Mouse (Mus musculus) forebrain, embryonic 12.5 days (tissue): ENCODE measurements around the gene Dlg1. TPM values are rescaled to one million over a fixed set of nuclear protein-coding genes. Genes with fewer than 3 reads are reported as not detected.
A peak's percentile ranks its signal among the peaks of the same experiment; 100 is the strongest.

Experiments used
- ATAC-seq: fragments of 200-750 bp; cut with Nextera tagmentation; 2 replicates; pipeline ENCODE4 v1.8.0; 2017; ENCODE audit warnings: moderate TSS enrichment; ENCODE audit not compliant: low FRiP score
- H3K27ac ChIP-seq: fragments of 300-500 bp; sonication (generic); 2 replicates; pipeline ENCODE4 v1.5.1; 2016; ENCODE audit warnings: mild to moderate bottlenecking
- H3K27me3 ChIP-seq: fragments of 300-500 bp; sonication (generic); 2 replicates; pipeline ENCODE4 v1.6.1; 2016; ENCODE audit warnings: mild to moderate bottlenecking
- H3K36me3 ChIP-seq: fragments of 300-500 bp; sonication (generic); replicated peaks from 2 replicates; pipeline ENCODE4 v1.6.1; 2016; ENCODE audit warnings: mild to moderate bottlenecking
- H3K4me1 ChIP-seq: fragments of 300-500 bp; sonication (generic); 2 replicates; pipeline ENCODE4 v1.6.1; 2016
- H3K4me2 ChIP-seq: fragments of 300-500 bp; sonication (generic); 2 replicates; pipeline ENCODE4 v1.6.1; 2016; ENCODE audit warnings: mild to moderate bottlenecking, moderate library complexity
- H3K4me3 ChIP-seq: fragments of 300-500 bp; sonication (generic); replicated peaks from 2 replicates; pipeline ENCODE4 v1.5.1; 2016; ENCODE audit warnings: mild to moderate bottlenecking
- H3K9ac ChIP-seq: fragments of 300-500 bp; sonication (generic); 2 replicates; pipeline ENCODE4 v1.6.1; 2016; ENCODE audit warnings: mild to moderate bottlenecking
- H3K9me3 ChIP-seq: fragments of 300-500 bp; sonication (generic); 2 replicates; pipeline ENCODE4 v1.6.1; 2016
- WGBS: fragments of 180-500 bp; shearing (Covaris S2); methylation state at CpG from one replicate; pipeline ENCODE4 v1.1.7; 2016; 5-methylcytosine and 5-hydroxymethylcytosine counted together
- polyA plus RNA-seq: library from polyadenylated mRNA; unstranded; fragments of >200 nt; fragmentation: Nextera tagmentation; extraction: Ambion mirVana; gene quantifications from 2 replicates; pipeline ENCODE4 v1.2.1, GENCODE M21; 2016

Dlg1 gene
- polyA plus RNA-seq, 1 experiment from 2014 or later: 39.8 TPM

DNA sequence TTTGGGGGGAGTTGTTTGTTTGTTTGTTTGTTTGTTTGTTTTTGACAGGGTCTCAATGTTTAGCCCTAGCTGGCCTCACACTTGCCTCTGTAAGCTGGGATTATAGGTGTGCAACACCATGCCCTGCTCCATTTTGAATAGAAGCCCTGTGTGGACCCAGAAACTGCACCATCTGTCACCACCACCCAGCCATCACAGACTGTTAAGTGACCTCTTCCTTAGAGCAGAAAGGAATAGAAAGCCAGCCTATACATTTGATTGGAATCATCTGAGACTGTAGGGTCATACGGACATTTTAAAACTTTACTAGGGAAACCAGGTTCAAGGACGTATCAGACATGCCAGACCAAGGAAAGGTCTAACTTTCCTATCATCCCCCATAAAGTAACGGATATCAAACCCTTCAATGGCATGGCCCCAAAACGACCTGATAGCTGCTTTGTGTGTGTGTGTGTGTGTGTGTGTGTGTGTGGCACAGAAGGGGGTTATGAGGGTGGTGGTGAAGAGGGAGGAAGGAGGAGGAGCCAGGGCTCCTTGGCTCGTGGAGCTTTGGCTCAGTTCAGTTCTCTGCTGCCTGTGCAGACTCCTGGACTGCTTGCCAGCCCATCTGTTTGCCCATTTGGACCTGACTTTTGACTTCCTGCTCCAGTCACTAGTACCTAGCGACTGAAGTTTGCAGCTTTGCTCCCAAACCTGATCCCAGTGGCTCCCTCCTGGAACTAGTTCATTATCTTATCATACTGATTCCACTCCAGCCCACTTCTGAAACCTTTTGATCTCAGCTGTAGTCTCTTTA is 4.5 kb upstream of the Dlg1 start:
- no peak overlapping the region for H3K9ac ChIP-seq
- H3K4me2 ChIP-seq: no peak overlapping the region
- no peaks in the 10 kb centered on the region for H3K36me3 ChIP-seq
- peaks cover 12% of the 10 kb centered on the region; the same call in 1 of the 2 replicates for H3K27me3 ChIP-seq
- peaks cover 10% of the 10 kb centered on the region; the same call in 1 of the 2 replicates for H3K4me1 ChIP-seq
- WGBS: 68% methylated on average over 6 of the region's 6 CpGs
- no peak for ATAC-seq
- no peaks in the 10 kb centered on the region for H3K9me3 ChIP-seq
- no peak overlapping the region for H3K4me3 ChIP-seq
- H3K27ac ChIP-seq: no peak overlapping the region

DNA sequence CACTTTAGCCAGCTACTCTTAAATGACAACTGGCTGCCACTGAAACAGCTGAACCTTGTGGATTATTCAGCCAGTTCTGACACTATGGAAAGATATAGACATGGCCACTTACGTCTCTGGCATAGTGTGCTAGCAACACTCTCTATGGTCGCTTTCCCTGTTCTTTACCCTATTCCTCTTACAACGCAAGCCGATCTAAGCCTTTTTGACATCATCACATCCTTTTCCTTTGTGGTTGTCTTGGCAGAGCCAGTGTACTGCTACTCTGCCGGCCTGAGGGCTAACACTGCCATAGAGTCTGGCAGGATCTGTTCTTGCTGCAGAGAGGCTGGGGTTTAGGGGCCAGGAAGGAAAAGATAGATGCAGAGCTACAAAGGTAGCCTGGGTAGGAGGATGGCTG is 3.8 kb upstream of the Dlg1 start:
- no peak overlapping the region for H3K27ac ChIP-seq
- H3K4me3 ChIP-seq: no peak overlapping the region
- no peak overlapping the region for H3K9ac ChIP-seq
- no peak overlapping the region for H3K4me2 ChIP-seq
- no peaks in the 10 kb centered on the region for H3K9me3 ChIP-seq
- peaks cover 12% of the 10 kb centered on the region; the same call in 1 of the 2 replicates for H3K27me3 ChIP-seq
- no peak for ATAC-seq
- no peaks in the 10 kb centered on the region for H3K36me3 ChIP-seq
- WGBS: 82% methylated on average over 5 of the region's 5 CpGs
- peaks cover 7% of the 10 kb centered on the region; the same call in 1 of the 2 replicates for H3K4me1 ChIP-seq

DNA sequence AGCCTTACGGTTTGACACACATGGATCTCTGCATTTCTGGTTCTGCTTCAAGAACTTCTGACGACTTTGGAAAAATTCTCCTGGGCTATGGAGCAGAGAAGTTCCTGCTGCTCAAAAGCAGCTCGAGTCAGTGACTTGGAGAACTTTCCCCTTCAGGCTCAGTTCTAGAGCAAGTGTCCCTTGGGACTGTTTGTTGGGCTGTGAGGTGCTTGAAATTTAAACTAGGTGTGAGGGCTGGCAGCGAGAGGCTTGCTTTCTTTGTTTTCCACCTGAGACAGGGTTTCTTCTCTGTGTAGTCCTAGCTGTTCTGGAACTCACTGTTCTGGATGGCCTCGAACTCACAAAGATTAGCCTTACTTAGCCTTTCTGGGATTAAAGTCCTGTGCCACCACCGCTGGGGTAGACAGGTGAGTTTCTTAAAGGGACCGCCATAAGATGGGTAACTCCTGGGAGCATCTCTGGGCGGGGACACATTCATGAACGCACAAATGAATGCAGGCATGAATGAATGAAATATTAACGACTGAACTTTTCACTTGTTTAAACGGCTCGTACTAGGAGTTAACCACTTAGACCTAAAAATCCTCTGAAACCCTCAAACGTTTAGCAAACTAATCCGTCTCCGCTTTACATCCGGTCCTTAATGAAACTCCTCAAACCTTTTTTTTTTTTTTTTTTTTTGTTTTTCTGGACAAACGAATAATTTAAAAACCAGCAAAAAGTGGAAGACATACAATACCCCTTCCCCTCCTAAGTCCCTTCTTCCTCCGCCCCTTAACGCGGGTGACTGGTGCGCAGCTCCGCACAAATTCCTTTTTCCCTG is 476 bp upstream of the Dlg1 start:
- Histone ChIP-seq H3K4me1 (peaks cover 27% of the 10 kb centered on the region), H3K27me3 (peaks cover 12% of the 10 kb centered on the region; the same call in 1 of the 2 replicates), H3K36me3 (peaks cover 14% of the 10 kb centered on the region), H3K4me2 (peak overlapping the region; percentile 72), H3K9ac (peak overlapping the region; percentile 89), H3K9me3 (no peaks in the 10 kb centered on the region), H3K4me3 (peak overlapping the region; percentile 94), H3K27ac (peak overlapping the region; percentile 96)
- 13% methylated on average over 22 of the region's 22 CpGs for WGBS
- ATAC-seq: no peak

DNA sequence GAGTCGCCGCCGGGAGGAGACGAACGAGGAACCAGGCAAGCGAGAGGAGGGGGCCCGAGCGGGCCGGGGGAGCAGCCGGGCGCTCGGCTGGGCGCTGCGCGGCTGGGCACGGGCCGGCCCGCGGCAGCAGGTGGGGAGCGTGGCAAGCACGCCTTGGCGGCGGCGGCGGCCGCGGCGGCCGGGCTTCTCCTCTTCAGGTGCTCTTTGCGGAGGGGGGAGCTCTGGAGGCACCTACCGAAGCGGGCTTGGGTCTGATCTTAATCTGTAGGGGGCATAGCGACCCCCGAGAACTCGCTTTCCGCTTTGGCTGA is 999 bp downstream of the Dlg1 start:
- WGBS: under 1% methylated on average over 31 of the region's 36 CpGs
- peaks cover 9% of the 10 kb centered on the region; the same call in 1 of the 2 replicates for H3K27me3 ChIP-seq
- peaks cover 14% of the 10 kb centered on the region for H3K36me3 ChIP-seq
- peak overlapping the region; percentile 96 for H3K27ac ChIP-seq
- peak overlapping the region; percentile 89 for H3K9ac ChIP-seq
- H3K4me2 ChIP-seq: peak overlapping the region; percentile 72
- peaks cover 27% of the 10 kb centered on the region for H3K4me1 ChIP-seq
- peak overlapping the region; percentile 94 for H3K4me3 ChIP-seq
- ATAC-seq: peak; percentile 81
- H3K9me3 ChIP-seq: no peaks in the 10 kb centered on the region

DNA sequence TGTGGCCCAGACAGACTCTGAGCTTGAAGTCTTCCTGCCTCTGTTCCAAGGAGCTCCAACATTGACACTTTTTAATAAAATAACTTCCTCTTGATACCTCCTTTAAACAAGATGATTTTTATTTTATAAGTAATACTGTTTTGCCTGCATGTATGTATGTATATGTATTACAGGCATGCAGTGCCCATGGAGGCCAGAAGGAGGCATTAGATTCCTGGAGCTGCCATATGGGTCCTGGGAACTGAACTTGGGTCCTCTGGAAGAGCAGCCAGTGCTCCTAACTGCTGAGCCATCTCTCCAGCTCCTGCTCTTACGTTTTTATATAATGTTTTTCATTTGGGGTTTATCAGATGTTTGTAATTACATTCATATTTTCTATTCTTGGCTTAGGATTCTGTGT is 9.0 kb downstream of the Dlg1 start:
- Histone ChIP-seq H3K27me3 (no peaks in the 10 kb centered on the region), H3K4me1 (no peaks in the 10 kb centered on the region), H3K9me3 (no peaks in the 10 kb centered on the region), H3K27ac (no peak overlapping the region), H3K4me3 (no peak overlapping the region), H3K36me3 (peaks cover 10% of the 10 kb centered on the region), H3K4me2 (no peak overlapping the region), H3K9ac (no peak overlapping the region)
- WGBS: 92% methylated on average over 1 of the region's 1 CpGs
- ATAC-seq: no peak

DNA sequence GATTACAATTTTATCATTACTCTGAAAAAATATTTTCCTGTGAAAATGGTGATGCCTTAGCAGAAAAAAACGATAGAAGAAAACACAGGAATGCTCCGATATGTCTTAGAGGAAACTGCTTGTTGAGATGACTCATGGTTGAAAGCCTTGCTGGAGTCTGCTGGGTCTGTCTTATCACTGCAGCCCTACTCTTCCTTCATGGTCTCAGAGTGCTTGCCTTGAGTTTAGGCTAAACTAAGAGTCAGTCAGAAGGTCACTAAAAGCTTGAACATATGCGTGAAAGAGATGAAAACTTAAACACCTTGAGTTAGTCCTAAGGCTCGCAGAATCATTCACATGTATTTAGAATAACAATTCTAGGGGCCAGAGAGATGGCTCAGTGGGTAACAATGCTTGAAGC is 14.2 kb downstream of the Dlg1 start:
- Histone ChIP-seq H3K4me1 (no peaks in the 10 kb centered on the region), H3K36me3 (no peaks in the 10 kb centered on the region), H3K27me3 (no peaks in the 10 kb centered on the region), H3K4me3 (no peak overlapping the region), H3K9ac (no peak overlapping the region), H3K4me2 (no peak overlapping the region), H3K9me3 (no peaks in the 10 kb centered on the region), H3K27ac (no peak overlapping the region)
- no peak for ATAC-seq
- 90% methylated on average over 4 of the region's 4 CpGs for WGBS

DNA sequence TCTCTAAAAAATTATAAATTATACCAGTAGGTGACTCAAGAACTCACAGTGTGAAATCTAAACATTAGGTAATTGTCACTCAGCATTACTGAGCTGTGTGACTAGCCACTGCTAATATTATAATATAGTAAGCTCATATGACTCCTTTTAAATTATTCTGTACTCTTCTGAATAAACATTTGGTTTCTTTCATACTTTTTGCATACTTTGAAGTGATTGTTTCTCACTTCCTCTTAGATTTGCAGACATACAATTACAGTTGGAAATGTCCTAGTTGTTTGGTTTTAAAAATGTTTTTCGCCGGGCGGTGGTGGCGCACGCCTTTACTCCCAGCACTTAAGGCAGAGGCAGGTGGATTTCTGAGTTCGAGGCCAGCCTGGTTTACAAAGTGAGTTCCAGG is 19.0 kb downstream of the Dlg1 start:
- Histone ChIP-seq H3K27ac (no peak overlapping the region), H3K27me3 (no peaks in the 10 kb centered on the region), H3K9me3 (no peaks in the 10 kb centered on the region), H3K4me1 (no peaks in the 10 kb centered on the region), H3K4me2 (no peak overlapping the region), H3K9ac (no peak overlapping the region), H3K4me3 (no peak overlapping the region), H3K36me3 (peaks cover 12% of the 10 kb centered on the region; the same call in 1 of the 2 replicates)
- no peak for ATAC-seq
- WGBS: 96% methylated on average over 6 of the region's 6 CpGs

DNA sequence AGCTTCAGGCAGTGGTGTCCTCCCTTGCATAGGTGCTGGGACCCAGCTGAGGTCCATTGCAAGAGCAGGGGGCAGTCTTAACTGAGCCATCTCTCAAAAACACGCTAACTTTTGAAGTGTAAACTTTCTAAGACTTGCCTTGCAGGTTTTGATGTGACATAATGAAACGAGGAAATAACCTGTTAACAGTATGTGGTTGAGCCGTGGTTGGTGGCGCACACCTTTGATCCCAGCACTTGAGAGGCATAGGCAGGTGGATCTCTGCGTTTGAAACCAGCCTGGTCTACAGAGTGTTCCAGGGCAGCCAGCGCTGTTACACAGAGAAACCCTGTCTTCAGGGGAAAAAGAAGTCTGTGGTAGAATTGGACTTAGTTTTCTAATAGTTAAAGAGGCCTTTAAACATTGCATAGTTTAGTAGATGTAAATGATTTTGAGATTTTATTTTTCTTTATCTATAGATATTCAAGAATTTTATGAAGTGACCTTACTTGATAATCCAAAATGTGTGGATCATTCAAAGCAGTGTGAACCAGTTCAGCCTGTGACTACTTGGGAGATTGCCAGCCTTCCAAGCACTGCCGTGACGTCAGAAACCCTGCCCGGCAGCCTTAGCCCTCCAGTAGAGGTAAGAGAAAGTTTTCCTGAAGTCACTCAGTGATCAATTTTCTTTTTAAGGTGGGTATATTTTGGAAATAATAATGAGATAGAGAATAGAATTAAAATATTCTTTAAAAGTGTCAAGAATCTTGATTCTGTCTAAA is 20.6 kb downstream of the Dlg1 start:
- no peak for ATAC-seq
- Histone ChIP-seq H3K4me1 (no peaks in the 10 kb centered on the region), H3K9me3 (no peaks in the 10 kb centered on the region), H3K36me3 (peaks cover 12% of the 10 kb centered on the region; the same call in 1 of the 2 replicates), H3K9ac (no peak overlapping the region), H3K27me3 (no peaks in the 10 kb centered on the region), H3K4me2 (no peak overlapping the region), H3K4me3 (no peak overlapping the region), H3K27ac (no peak overlapping the region)
- whole genome bisulfite sequencing: 87% methylated on average over 9 of the region's 9 CpGs

DNA sequence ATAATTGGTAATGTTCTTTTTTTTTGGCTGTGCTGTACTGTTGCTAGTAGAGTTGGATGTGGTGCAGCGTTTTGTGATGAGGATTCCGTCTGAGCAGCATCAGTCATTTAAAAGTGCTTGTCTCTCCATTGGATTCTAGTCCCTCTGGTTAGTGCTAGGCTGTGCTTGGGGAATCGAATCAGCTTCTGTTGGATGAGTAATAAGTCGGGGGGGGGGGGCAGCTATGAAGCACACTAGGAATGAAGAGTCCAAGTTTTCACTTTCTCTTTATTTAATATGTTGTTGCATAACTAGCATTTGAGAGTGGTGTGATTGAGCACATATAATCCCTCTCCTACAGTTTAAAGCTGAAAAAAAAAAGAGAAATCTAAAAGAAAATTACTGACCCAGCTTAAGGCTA is 21.5 kb downstream of the Dlg1 start:
- H3K27ac ChIP-seq: no peak overlapping the region
- no peak overlapping the region for H3K4me2 ChIP-seq
- no peaks in the 10 kb centered on the region for H3K27me3 ChIP-seq
- no peak overlapping the region for H3K4me3 ChIP-seq
- ATAC-seq: no peak
- no peaks in the 10 kb centered on the region for H3K9me3 ChIP-seq
- peaks cover 12% of the 10 kb centered on the region; the same call in 1 of the 2 replicates for H3K36me3 ChIP-seq
- no peak overlapping the region for H3K9ac ChIP-seq
- H3K4me1 ChIP-seq: no peaks in the 10 kb centered on the region
- 93% methylated on average over 4 of the region's 4 CpGs for WGBS

DNA sequence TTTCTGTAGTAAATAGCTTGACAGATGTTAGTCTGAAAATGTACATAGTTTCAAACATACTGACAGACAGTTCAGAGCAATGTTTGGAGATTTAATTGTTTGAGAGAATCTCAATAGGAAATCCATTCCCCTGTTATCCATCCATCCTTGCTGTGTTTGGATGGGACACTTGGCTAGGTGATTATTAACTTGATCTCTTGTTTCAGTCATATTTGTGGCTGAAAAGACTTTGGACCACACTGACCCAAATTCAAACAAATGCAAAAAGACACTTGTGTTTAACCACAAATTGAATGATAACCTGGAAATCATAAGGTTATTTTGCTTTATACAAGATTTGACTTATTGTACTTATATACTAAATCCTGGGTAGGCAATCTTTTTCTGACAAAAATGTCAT is 24.5 kb downstream of the Dlg1 start:
- H3K4me3 ChIP-seq: no peak overlapping the region
- peaks cover 12% of the 10 kb centered on the region; the same call in 1 of the 2 replicates for H3K36me3 ChIP-seq

DNA sequence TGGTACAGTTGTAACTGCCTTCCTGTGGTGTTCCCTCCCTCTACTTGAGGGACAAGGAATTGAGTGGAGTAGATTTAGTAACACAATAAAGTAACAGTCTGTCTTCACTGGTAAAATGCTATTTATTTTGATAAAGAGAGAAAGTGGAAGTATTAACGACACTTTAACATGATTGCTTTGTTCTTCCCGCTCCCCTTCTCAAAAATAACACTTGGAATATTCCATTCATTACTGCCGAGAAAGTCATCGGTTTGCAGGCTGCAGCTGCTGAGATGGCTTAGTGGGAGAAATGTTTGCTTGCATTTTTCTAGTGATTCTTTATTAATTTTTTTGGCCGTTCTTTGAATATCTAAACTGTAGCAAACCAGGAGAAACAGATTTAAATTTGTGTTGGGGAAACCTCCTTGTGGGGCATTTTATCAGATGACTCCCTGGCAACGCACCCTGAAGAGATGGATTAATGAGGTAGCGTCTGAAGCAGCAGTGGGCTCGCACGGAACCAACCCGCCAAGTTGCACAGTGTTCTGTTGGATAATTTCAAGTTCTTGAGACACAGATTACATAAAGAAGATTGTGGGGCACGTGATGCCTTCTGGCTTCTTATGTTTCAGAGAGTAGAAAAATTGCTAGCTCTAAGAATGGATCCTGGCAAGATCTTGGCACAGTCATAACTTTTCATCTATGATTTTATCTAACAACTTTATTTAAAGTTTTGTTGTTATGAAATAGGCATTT is 32.2 kb downstream of the Dlg1 start:
- Histone ChIP-seq H3K27me3 (no peaks in the 10 kb centered on the region), H3K4me1 (peaks cover 16% of the 10 kb centered on the region), H3K9me3 (no peaks in the 10 kb centered on the region), H3K27ac (no peak overlapping the region), H3K9ac (no peak overlapping the region), H3K36me3 (no peaks in the 10 kb centered on the region), H3K4me3 (no peak overlapping the region), H3K4me2 (no peak overlapping the region)
- no peak for ATAC-seq
- WGBS: 62% methylated on average over 11 of the region's 11 CpGs

More for the DNA sequence above, 24.5 kb downstream of the Dlg1 start:
- H3K4me1 ChIP-seq: no peaks in the 10 kb centered on the region
- no peaks in the 10 kb centered on the region for H3K9me3 ChIP-seq
- H3K9ac ChIP-seq: no peak overlapping the region
- no peak overlapping the region for H3K27ac ChIP-seq
- no peak overlapping the region for H3K4me2 ChIP-seq
- no peak for ATAC-seq
- H3K27me3 ChIP-seq: no peaks in the 10 kb centered on the region
